Mouse (Mus musculus) lung, postnatal 0 days (tissue): ENCODE data around the gene Cap1. TPM values are rescaled to one million over a fixed set of nuclear protein-coding genes. Genes with fewer than 3 reads are reported as not detected.

Experiments
- ATAC-seq: fragments of 200-750 bp; cut with Nextera tagmentation; 2 replicates; pipeline ENCODE4 v1.8.0; 2017; ENCODE audit warnings: moderate library complexity
- DNase-seq: peaks from one replicate; pipeline ENCODE4 v3.0.0-alpha.2; 2016; ENCODE audit warnings: low spot score
- H3K27ac ChIP-seq: fragments of 300-500 bp; sonication (generic); 2 replicates; pipeline ENCODE4 v1.5.1; 2014; ENCODE audit warnings: antibody characterized with exemption, mild to moderate bottlenecking, low read length, mixed read lengths
- H3K27me3 ChIP-seq: fragments of 300-500 bp; sonication (generic); replicated peaks from 2 replicates; pipeline ENCODE4 v1.6.1; 2014; ENCODE audit warnings: low read length, mixed read lengths; ENCODE audit not compliant: insufficient read depth
- H3K36me3 ChIP-seq: fragments of 300-500 bp; sonication (generic); 2 replicates; pipeline ENCODE4 v1.6.1; 2014; ENCODE audit warnings: low read length, mixed read lengths; ENCODE audit not compliant: insufficient read depth
- H3K4me1 ChIP-seq: fragments of 300-500 bp; sonication (generic); 2 replicates; pipeline ENCODE4 v1.6.1; 2014; ENCODE audit warnings: antibody characterized with exemption, low read depth, low read length, mixed read lengths; ENCODE audit not compliant: insufficient read depth
- H3K4me2 ChIP-seq: fragments of 300-500 bp; sonication (generic); replicated peaks from 2 replicates; pipeline ENCODE4 v1.6.1; 2014; ENCODE audit warnings: low read depth, mild to moderate bottlenecking, low read length, moderate library complexity, mixed read lengths
- H3K4me3 ChIP-seq: fragments of 300-500 bp; sonication (generic); 2 replicates; pipeline ENCODE4 v1.5.1; 2014; ENCODE audit warnings: low read depth, low read length
- H3K9ac ChIP-seq: fragments of 300-500 bp; sonication (generic); replicated peaks from 2 replicates; pipeline ENCODE4 v1.6.1; 2014; ENCODE audit warnings: low read depth, mild to moderate bottlenecking
- H3K9me3 ChIP-seq: fragments of 300-500 bp; sonication (generic); 2 replicates; pipeline ENCODE4 v1.6.1; 2016; ENCODE audit warnings: low read length, mixed read lengths
- CTCF ChIP-seq: IDR thresholded peaks from 2 replicates; pipeline ENCODE4 v1.5.1; 2016; ENCODE audit warnings: antibody characterized with exemption, mild to moderate bottlenecking
- EP300 ChIP-seq: IDR thresholded peaks from 2 replicates; pipeline ENCODE4 v1.6.1; 2016; ENCODE audit warnings: antibody characterized with exemption, mild to moderate bottlenecking, control low read depth
- WGBS: fragments of 180-500 bp; shearing (Covaris S2); extraction: QIAGEN DNeasy Blood & Tissue Kit; methylation state at CpG from one replicate; pipeline ENCODE4 v1.1.7; 2014; 5-methylcytosine and 5-hydroxymethylcytosine counted together
- polyA plus RNA-seq: library from polyadenylated mRNA; unstranded; fragments of >200 nt; fragmentation: Nextera tagmentation; extraction: Ambion mirVana; gene quantifications from 2 replicates; pipeline ENCODE4 v1.2.1, GENCODE M21; 2015

Cap1 gene
- polyA plus RNA-seq, 1 experiment from 2014 or later: 66.8 TPM

- TF ChIP-seq CTCF (no peak), EP300 (no peak)
- no peaks in the 10 kb centered on the region for H3K27me3 ChIP-seq
- H3K4me3 ChIP-seq: no peak overlapping the region
- no peaks in the 10 kb centered on the region for H3K36me3 ChIP-seq
- WGBS: 49% methylated on average over 12 of the region's 12 CpGs
- H3K9ac ChIP-seq: no peak overlapping the region
- ATAC-seq (no peak), DNase-seq (no peak)
- no peak overlapping the region for H3K27ac ChIP-seq
- no peaks in the 10 kb centered on the region for H3K9me3 ChIP-seq
- no peak overlapping the region for H3K4me2 ChIP-seq
- no peaks in the 10 kb centered on the region for H3K4me1 ChIP-seq
These were observed 23.8 kb upstream of the Cap1 start for GRCm38 (mm10) chr4:122909572-122910189.

DNA sequence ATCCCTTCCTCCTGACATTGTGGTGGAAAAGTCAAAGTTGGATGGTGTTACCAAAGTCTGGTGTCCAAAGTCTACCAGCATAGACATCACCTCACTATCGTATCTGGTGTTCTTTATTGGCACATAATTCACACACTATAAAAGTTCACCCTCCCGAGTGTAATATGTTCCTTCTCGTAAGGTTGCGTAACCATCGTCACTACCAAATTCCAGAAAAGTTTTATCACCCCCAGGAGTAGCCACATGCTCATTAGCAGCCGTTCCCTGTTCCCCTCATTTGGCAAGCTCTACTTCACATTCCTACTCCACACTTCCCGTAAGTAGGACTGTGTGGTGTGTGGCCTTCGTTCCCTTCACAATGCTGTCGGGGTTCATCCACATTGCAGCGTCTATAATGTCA lies 19.5 kb upstream of the Cap1 start:
- ATAC-seq: no peak
- peak; percentile 23 for DNase-seq
- Histone ChIP-seq H3K9me3 (no peaks in the 10 kb centered on the region), H3K4me3 (no peak overlapping the region), H3K9ac (no peak overlapping the region), H3K36me3 (no peaks in the 10 kb centered on the region), H3K27ac (no peak overlapping the region), H3K27me3 (no peaks in the 10 kb centered on the region), H3K4me2 (no peak overlapping the region), H3K4me1 (no peaks in the 10 kb centered on the region)
- TF ChIP-seq CTCF (no peak), EP300 (no peak)
- 56% methylated on average over 10 of the region's 10 CpGs for WGBS

DNA sequence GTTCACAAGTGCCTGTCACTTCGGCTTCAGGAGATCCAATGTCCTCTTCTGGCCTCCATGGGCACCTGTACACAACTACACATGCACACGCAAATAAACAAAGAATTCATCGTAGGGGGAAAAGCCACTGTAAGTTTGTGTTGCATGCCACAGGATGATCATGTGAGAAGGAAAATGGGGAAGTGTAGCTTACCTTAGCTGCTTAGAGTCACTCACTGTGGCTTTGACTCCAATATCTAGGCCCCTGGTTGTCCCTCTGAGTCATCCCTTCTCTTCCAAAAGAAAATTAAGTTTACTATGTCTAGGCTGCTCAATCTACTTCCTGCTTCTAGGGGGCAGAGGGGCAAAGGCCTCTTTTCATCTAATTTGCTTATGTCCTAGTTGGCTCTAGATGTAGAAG lies 17.9 kb upstream of the Cap1 start:
- no peaks in the 10 kb centered on the region for H3K27me3 ChIP-seq
- 80% methylated on average over 3 of the region's 3 CpGs for WGBS
- H3K9ac ChIP-seq: no peak overlapping the region
- H3K4me3 ChIP-seq: no peak overlapping the region
- H3K9me3 ChIP-seq: no peaks in the 10 kb centered on the region
- H3K4me1 ChIP-seq: no peaks in the 10 kb centered on the region
- TF ChIP-seq EP300 (no peak), CTCF (no peak)
- DNase-seq: no peak
- no peak overlapping the region for H3K27ac ChIP-seq
- no peaks in the 10 kb centered on the region for H3K36me3 ChIP-seq
- ATAC-seq: no peak
- H3K4me2 ChIP-seq: no peak overlapping the region

- DNase-seq: peak; percentile 28
- TF ChIP-seq CTCF: peak; percentile 61
- no peak for TF ChIP-seq EP300
These were observed 16.3 kb upstream of the Cap1 start for GRCm38 (mm10) chr4:122902156-122902555.

DNA sequence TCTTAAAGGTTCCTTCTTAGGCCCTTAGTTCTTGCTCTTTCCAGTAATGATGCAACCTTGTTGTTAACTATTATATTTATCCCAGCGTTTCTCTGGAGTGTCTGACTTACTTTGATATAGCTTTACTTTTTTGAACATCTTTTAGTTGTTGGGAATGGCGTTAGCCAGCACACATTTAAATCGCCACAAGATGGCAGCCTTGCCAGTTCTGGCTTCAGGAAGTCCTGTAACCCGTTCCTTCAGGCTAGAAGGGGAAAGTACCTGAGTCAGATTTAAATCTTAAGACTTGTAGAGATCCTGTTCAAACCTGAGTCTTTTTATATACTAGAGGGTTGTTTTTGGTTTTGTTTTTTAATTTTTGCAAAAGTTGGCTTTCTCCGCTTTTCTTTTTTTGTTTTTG lies 12.5 kb upstream of the Cap1 start:
- H3K4me1 ChIP-seq: no peaks in the 10 kb centered on the region
- no peak overlapping the region for H3K4me2 ChIP-seq
- H3K9me3 ChIP-seq: no peaks in the 10 kb centered on the region
- no peak for TF ChIP-seq EP300
- TF ChIP-seq CTCF: peak; percentile 76
- ATAC-seq (no peak), DNase-seq (peak; percentile 84)
- 9% methylated on average over 5 of the region's 5 CpGs for whole genome bisulfite sequencing
- no peaks in the 10 kb centered on the region for H3K36me3 ChIP-seq
- no peak overlapping the region for H3K9ac ChIP-seq
- H3K27me3 ChIP-seq: no peaks in the 10 kb centered on the region
- no peak overlapping the region for H3K27ac ChIP-seq
- H3K4me3 ChIP-seq: no peak overlapping the region

More at GRCm38 (mm10) chr4:122902156-122902555, 16.3 kb upstream of the Cap1 start:
- no peak overlapping the region for H3K27ac ChIP-seq
- H3K36me3 ChIP-seq: no peaks in the 10 kb centered on the region
- no peak overlapping the region for H3K9ac ChIP-seq
- no peaks in the 10 kb centered on the region for H3K9me3 ChIP-seq
- H3K4me2 ChIP-seq: no peak overlapping the region
- H3K4me1 ChIP-seq: no peaks in the 10 kb centered on the region
- no peak for ATAC-seq
- H3K27me3 ChIP-seq: no peaks in the 10 kb centered on the region
- no peak overlapping the region for H3K4me3 ChIP-seq
- WGBS: 22% methylated on average over 6 of the region's 6 CpGs

- ATAC-seq: no peak
- no peak overlapping the region for H3K9ac ChIP-seq
- H3K9me3 ChIP-seq: no peaks in the 10 kb centered on the region
- 76% methylated on average over 4 of the region's 4 CpGs for WGBS
- no peak overlapping the region for H3K4me2 ChIP-seq
- H3K4me3 ChIP-seq: no peak overlapping the region
- no peak for TF ChIP-seq EP300
- TF ChIP-seq CTCF: no peak
- no peaks in the 10 kb centered on the region for H3K36me3 ChIP-seq
- no peak overlapping the region for H3K27ac ChIP-seq
- no peak for DNase-seq
- no peaks in the 10 kb centered on the region for H3K27me3 ChIP-seq
- no peaks in the 10 kb centered on the region for H3K4me1 ChIP-seq
These were observed 11.9 kb upstream of the Cap1 start for GRCm38 (mm10) chr4:122897750-122898149.

GRCm38 (mm10) chr4:122892157-122892556 lies 6.3 kb upstream of the Cap1 start:
- Histone ChIP-seq H3K9me3 (no peaks in the 10 kb centered on the region), H3K27ac (no peak overlapping the region), H3K36me3 (no peaks in the 10 kb centered on the region), H3K4me1 (no peaks in the 10 kb centered on the region; the same call in 1 of the 2 replicates), H3K27me3 (no peaks in the 10 kb centered on the region), H3K4me3 (no peak overlapping the region), H3K9ac (no peak overlapping the region), H3K4me2 (no peak overlapping the region)
- ATAC-seq (no peak), DNase-seq (peak; percentile 53)
- TF ChIP-seq CTCF: no peak
- TF ChIP-seq EP300: no peak
- WGBS: 45% methylated on average over 5 of the region's 5 CpGs
